21 mouse cellular contexts compared by ENCODE assay signal in the genomic region with DNA sequence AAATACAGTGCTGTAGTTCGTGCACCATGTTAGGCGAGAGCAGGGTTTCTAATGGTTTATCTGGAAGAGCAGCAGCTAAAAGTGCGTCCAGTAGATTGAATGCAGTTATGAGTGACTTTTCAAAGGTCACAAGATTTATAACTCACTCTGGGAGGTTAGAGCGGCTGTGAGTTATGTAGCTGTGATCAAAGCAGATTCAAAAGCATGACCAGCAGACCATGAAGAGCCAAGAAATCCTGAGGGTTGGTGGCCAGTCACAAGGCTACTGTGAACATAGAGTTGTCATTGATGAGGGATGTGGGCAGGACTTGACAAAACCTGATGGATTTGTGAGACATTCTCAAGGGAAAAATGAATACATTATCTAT. TPM values are rescaled to one million over a fixed set of nuclear protein-coding genes. Genes with fewer than 3 reads are reported as not detected.
"Had no signal": no experiment of that assay in that cellular context is flagged by ENCODE, and none has a peak within 500 bp of the region (broad histone marks: within the 10 kb centered on the region; RNA-seq: fewer than 3 reads in every experiment).

No protein-coding gene starts in this region.

- DNase-seq: kidney, adult 18-20 months; kidney, postnatal 10 days; kidney, postnatal 36 days; left cerebral cortex, postnatal 4 days; liver, postnatal 0 days; lung, postnatal 10 days; midbrain, embryonic 14.5 days; right cerebral cortex, adult 18-20 months; right cerebral cortex, postnatal 14 days; right cerebral cortex, postnatal 4 days; thymus, adult 18-20 months; thymus, postnatal 36 days had no signal

- H3K4me1 ChIP-seq: limb, embryonic 12.5 days; limb, embryonic 15.5 days; lung, embryonic 15.5 days had no signal

- H3K27ac ChIP-seq: limb, embryonic 12.5 days; limb, embryonic 15.5 days; liver, embryonic 14.5 days; lung, embryonic 15.5 days; stomach, postnatal 0 days had no signal

- H3K4me3 ChIP-seq: limb, embryonic 12.5 days; limb, embryonic 15.5 days; lung, embryonic 15.5 days had no signal

RNA-seq across cellular contexts. Expression of a gene that starts 42.9 kb away (rescaled TPM):
- total RNA-seq: megakaryocyte-erythroid progenitor cell, adult 5-6 weeks had no signal
- polyA plus RNA-seq: limb, embryonic 12.5 days; midbrain, postnatal 0 days; neural tube, embryonic 11.5 days; stomach, embryonic 14.5 days had no signal
